Mouse (Mus musculus) ES-Bruce4 (cell line): Measurements from ENCODE around the gene Hat1.

Source experiments
- CTCF ChIP-seq: IDR thresholded peaks from one replicate; pipeline ENCODE4 v1.8.1; 2011; ENCODE audit warnings: low read depth, low read length
- POLR2A ChIP-seq: IDR thresholded peaks from one replicate; pipeline ENCODE4 v1.8.1; 2011; ENCODE audit warnings: low read length; ENCODE audit not compliant: insufficient read depth

- TF ChIP-seq CTCF (no peak), POLR2A (no peak)
These were observed 17.0 kb upstream of the Hat1 start for GRCm38 (mm10) chr2:71371790-71372189.
